Mouse (Mus musculus) heart, embryonic 12.5 days (tissue): Measurements from ENCODE around the gene Samd1. TPM values are rescaled to one million over a fixed set of nuclear protein-coding genes. Genes with fewer than 3 reads are reported as not detected.
A peak's percentile ranks its signal among the peaks of the same experiment; 100 is the strongest.
"Not testable (repeated sequence)": the region's sequence is repeated elsewhere in the genome, so short reads cannot be mapped to it uniquely, and the experiment has no call there.

Experiments
- ATAC-seq: fragments of 200-750 bp; cut with Nextera tagmentation; 2 replicates; pipeline ENCODE4 v1.8.0; 2017; ENCODE audit warnings: moderate TSS enrichment, moderate library complexity; ENCODE audit not compliant: insufficient number of reproducible peaks, low FRiP score
- H3K27ac ChIP-seq: fragments of 300-500 bp; sonication (generic); 2 replicates; pipeline ENCODE4 v1.5.1; 2016; ENCODE audit warnings: mild to moderate bottlenecking, moderate library complexity; ENCODE audit not compliant: poor library complexity, severe bottlenecking
- H3K27me3 ChIP-seq: fragments of 300-500 bp; sonication (generic); replicated peaks from 2 replicates; pipeline ENCODE4 v1.6.1; 2016; ENCODE audit warnings: mild to moderate bottlenecking, moderate library complexity
- H3K36me3 ChIP-seq: fragments of 300-500 bp; sonication (generic); 2 replicates; pipeline ENCODE4 v1.6.1; 2016; ENCODE audit warnings: mild to moderate bottlenecking, moderate library complexity
- H3K4me1 ChIP-seq: fragments of 300-500 bp; sonication (generic); replicated peaks from 2 replicates; pipeline ENCODE4 v1.6.1; 2016; ENCODE audit warnings: mild to moderate bottlenecking
- H3K4me2 ChIP-seq: fragments of 300-500 bp; sonication (generic); 2 replicates; pipeline ENCODE4 v1.6.1; 2016; ENCODE audit warnings: mild to moderate bottlenecking, moderate library complexity
- H3K4me3 ChIP-seq: fragments of 300-500 bp; sonication (generic); 2 replicates; pipeline ENCODE4 v1.5.1; 2016; ENCODE audit warnings: mild to moderate bottlenecking
- H3K9ac ChIP-seq: fragments of 300-500 bp; sonication (generic); 2 replicates; pipeline ENCODE4 v1.6.1; 2016; ENCODE audit warnings: mild to moderate bottlenecking, moderate library complexity
- H3K9me3 ChIP-seq: fragments of 300-500 bp; sonication (generic); replicated peaks from 2 replicates; pipeline ENCODE4 v1.6.1; 2016; ENCODE audit warnings: mild to moderate bottlenecking, moderate library complexity
- WGBS: fragments of 180-500 bp; shearing (Covaris S2); methylation state at CpG from one replicate; pipeline ENCODE4 v1.1.7; 2016; 5-methylcytosine and 5-hydroxymethylcytosine counted together
- polyA plus RNA-seq: library from polyadenylated mRNA; unstranded; fragments of >200 nt; fragmentation: Nextera tagmentation; extraction: Ambion mirVana; gene quantifications from 2 replicates; pipeline ENCODE4 v1.2.1, GENCODE M21; 2016

Samd1 gene
- polyA plus RNA-seq, 1 experiment from 2014 or later = 4.5 TPM

GRCm38 (mm10) chr8:84002957-84003611, 5.6 kb downstream of the Samd1 start:
- H3K4me3 ChIP-seq = no peak overlapping the region
- H3K4me1 ChIP-seq = peaks cover 36% of the 10 kb centered on the region
- H3K27ac ChIP-seq = no peak overlapping the region
- no peak overlapping the region for H3K9ac ChIP-seq
- WGBS = 67% methylated on average over 12 of the region's 12 CpGs
- H3K36me3 ChIP-seq = peaks cover 21% of the 10 kb centered on the region
- H3K27me3 ChIP-seq = peaks cover 19% of the 10 kb centered on the region
- no peak overlapping the region for H3K4me2 ChIP-seq
- no peaks in the 10 kb centered on the region for H3K9me3 ChIP-seq
- ATAC-seq = no peak

- H3K27me3 ChIP-seq = peaks cover 19% of the 10 kb centered on the region
- peaks cover 21% of the 10 kb centered on the region for H3K36me3 ChIP-seq
- no peaks in the 10 kb centered on the region for H3K9me3 ChIP-seq
- no peak overlapping the region for H3K27ac ChIP-seq
- peak overlapping the region; percentile 60 for H3K4me3 ChIP-seq
- 77% methylated on average over 6 of the region's 6 CpGs for WGBS
- peak overlapping the region; percentile 88 for H3K4me2 ChIP-seq
- ATAC-seq = no peak
- H3K9ac ChIP-seq = peak overlapping the region; percentile 72; the same call in 1 of the 2 replicates
- H3K4me1 ChIP-seq = peaks cover 33% of the 10 kb centered on the region
These were observed 6.3 kb downstream of the Samd1 start for GRCm38 (mm10) chr8:84003612-84004246.

GRCm38 (mm10) chr8:84004533-84005201, 7.2 kb downstream of the Samd1 start:
- H3K4me1 ChIP-seq = peaks cover 23% of the 10 kb centered on the region
- peak overlapping the region; percentile 88 for H3K4me2 ChIP-seq
- peak overlapping the region; percentile 60 for H3K4me3 ChIP-seq
- peak overlapping the region; percentile 69 for H3K27ac ChIP-seq
- H3K36me3 ChIP-seq = peaks cover 15% of the 10 kb centered on the region
- peak overlapping the region; percentile 72 for H3K9ac ChIP-seq
- WGBS = under 1% methylated on average over 30 of the region's 30 CpGs
- peaks cover 16% of the 10 kb centered on the region for H3K27me3 ChIP-seq
- peak; percentile 89 for ATAC-seq
- no peaks in the 10 kb centered on the region for H3K9me3 ChIP-seq

- Histone ChIP-seq H3K4me1 (peaks cover 21% of the 10 kb centered on the region), H3K27me3 (peaks cover 20% of the 10 kb centered on the region)
- H3K4me2 ChIP-seq, ATAC-seq, H3K9me3 ChIP-seq, H3K4me3 ChIP-seq, H3K27ac ChIP-seq, H3K9ac ChIP-seq, H3K36me3 ChIP-seq: not testable (repeated sequence)
- 92% methylated on average over 7 of the region's 7 CpGs for WGBS
These were observed 8.0 kb downstream of the Samd1 start for GRCm38 (mm10) chr8:84005502-84005901.

DNA sequence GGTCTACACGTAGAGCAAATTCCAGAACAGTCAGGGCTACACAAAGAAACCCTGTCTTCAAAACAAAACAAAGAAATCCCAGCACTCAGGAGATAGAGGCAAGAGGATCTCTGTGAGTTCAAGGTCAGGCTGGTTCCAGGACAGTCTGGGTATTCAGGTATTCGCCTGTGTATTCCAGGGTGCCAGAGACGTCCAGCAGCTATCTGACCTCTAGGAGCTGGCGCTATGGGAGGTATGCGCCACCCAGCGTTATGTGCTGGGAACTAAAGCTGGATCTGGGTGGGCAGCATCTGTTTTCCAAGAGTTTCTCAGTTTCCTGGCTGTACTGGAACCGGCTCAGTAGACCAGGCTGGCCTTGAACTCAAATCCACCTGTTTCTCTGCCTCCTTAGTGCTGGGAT, 10.9 kb downstream of the Samd1 start:
- WGBS = 26% methylated on average over 7 of the region's 7 CpGs
- Histone ChIP-seq H3K4me3 (no peak overlapping the region), H3K9ac (no peak overlapping the region), H3K27ac (no peak overlapping the region), H3K4me1 (peaks cover 30% of the 10 kb centered on the region), H3K9me3 (no peaks in the 10 kb centered on the region), H3K36me3 (no peaks in the 10 kb centered on the region), H3K27me3 (peaks cover 32% of the 10 kb centered on the region), H3K4me2 (no peak overlapping the region)
- no peak for ATAC-seq

DNA sequence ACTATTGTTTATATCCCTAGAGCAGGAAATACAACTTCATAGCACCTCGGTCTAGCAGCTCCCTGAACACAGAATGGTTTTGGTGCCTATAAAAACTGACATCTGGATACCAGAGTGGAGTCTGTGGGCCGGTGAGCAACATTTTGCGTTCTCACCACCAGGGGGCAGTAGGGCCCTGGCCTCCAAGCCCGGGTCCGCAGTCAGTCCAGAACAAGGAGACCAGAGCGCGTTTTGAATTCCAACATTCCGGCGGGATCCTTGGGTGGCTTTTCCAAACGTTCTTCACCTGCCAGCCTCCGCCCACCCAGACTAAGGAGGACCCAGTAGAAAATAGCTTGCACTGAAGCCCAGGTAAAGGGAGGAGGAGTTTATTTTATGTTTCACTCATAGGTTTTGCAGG, 12.4 kb downstream of the Samd1 start:
- H3K27ac ChIP-seq = no peak overlapping the region
- WGBS = 2% methylated on average over 11 of the region's 11 CpGs
- no peaks in the 10 kb centered on the region for H3K36me3 ChIP-seq
- peaks cover 34% of the 10 kb centered on the region for H3K27me3 ChIP-seq
- no peak overlapping the region for H3K9ac ChIP-seq
- H3K4me1 ChIP-seq = peaks cover 22% of the 10 kb centered on the region
- no peak overlapping the region for H3K4me2 ChIP-seq
- H3K4me3 ChIP-seq = no peak overlapping the region
- H3K9me3 ChIP-seq = no peaks in the 10 kb centered on the region
- 0 out of 2 replicates have a peak, but pooled peaks have one; percentile 36 for ATAC-seq

GRCm38 (mm10) chr8:84010625-84011611, 13.4 kb downstream of the Samd1 start:
- Histone ChIP-seq H3K27me3 (peaks cover 34% of the 10 kb centered on the region), H3K4me3 (peak overlapping the region; percentile 54), H3K4me1 (peaks cover 22% of the 10 kb centered on the region), H3K36me3 (no peaks in the 10 kb centered on the region), H3K27ac (no peak overlapping the region), H3K9ac (peak overlapping the region; percentile 64), H3K9me3 (0 out of 2 replicates have a peak, but pooled peaks cover 2% of the 10 kb centered on the region), H3K4me2 (peak overlapping the region; percentile 95)
- ATAC-seq = 0 out of 2 replicates have a peak, but pooled peaks have one; percentile 22
- 2% methylated on average over 83 of the region's 83 CpGs for WGBS

GRCm38 (mm10) chr8:84011705-84012498, 14.4 kb downstream of the Samd1 start, which contains the start of gene 2210011C24Rik:
TSS of gene 2210011C24Rik (minus strand) at chr8:84012171.
- no peak within 1 kb of the TSS for H3K27ac ChIP-seq
- peak within 1 kb of the TSS; percentile 64 for H3K9ac ChIP-seq
- 0 out of 2 replicates have a peak, but pooled peaks cover 4% of the 10 kb centered on the region for H3K9me3 ChIP-seq
- H3K4me2 ChIP-seq = peak within 1 kb of the TSS; percentile 95
- peaks cover 22% of the 10 kb centered on the region for H3K4me1 ChIP-seq
- peak within 1 kb of the TSS; percentile 54 for H3K4me3 ChIP-seq
- no peaks in the 10 kb centered on the region for H3K36me3 ChIP-seq
- WGBS = 1% methylated on average over 45 of the region's 45 CpGs
- H3K27me3 ChIP-seq = peaks cover 34% of the 10 kb centered on the region
- ATAC-seq = no peak

DNA sequence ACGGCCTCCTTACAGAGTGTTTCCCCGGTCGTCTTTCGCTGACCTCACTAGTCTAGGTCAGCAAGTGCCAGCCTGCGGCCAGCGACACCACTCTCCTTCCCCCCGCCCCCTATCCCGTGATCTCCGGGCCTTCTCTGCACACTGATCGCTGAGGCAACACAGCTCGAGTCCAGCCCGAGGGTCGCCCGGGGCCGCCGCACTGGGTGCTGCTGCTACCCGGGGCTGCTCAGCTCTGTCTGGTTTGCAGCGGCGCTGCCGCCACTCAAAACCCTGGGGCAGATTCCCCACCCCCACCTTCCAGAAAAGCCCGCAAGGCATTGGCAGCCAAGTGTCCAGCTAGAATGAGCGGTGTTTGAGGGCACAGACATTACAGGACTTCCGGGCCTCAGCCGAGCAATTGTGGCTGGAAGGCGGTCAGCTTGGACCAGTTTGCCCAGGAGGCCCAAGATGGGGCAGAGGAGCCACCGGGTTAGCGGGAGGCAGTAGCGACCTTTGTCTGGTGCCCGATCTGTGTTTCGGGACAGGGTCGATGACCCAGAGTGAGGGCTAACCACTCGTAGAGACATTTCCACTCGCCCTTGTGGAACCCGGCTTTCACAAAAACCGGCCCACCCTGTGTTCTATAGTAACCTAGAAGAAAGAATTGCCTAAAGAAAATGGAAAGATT, 15.2 kb downstream of the Samd1 start:
- WGBS = 13% methylated on average over 35 of the region's 35 CpGs
- Histone ChIP-seq H3K4me1 (peaks cover 22% of the 10 kb centered on the region), H3K9ac (peak overlapping the region; percentile 64), H3K9me3 (0 out of 2 replicates have a peak, but pooled peaks cover 4% of the 10 kb centered on the region), H3K36me3 (no peaks in the 10 kb centered on the region), H3K4me2 (peak overlapping the region; percentile 95), H3K27me3 (peaks cover 39% of the 10 kb centered on the region), H3K27ac (no peak overlapping the region), H3K4me3 (peak overlapping the region; percentile 54)
- ATAC-seq = peak; percentile 30; the same call in 1 of the 2 replicates
